Mouse (Mus musculus) cerebellum, adult (tissue): Measurements from ENCODE around the gene Kpna1.
"Not testable (repeated sequence)": the region's sequence is repeated elsewhere in the genome, so short reads cannot be mapped to it uniquely, and the experiment has no call there.

Source experiments
- ATAC-seq: cut with Nextera tagmentation; 2 replicates; pipeline ENCODE4 v1.9.2; 2017; ENCODE audit warnings: mild to moderate bottlenecking, moderate library complexity, mixed read lengths; ENCODE audit not compliant: insufficient number of reproducible peaks, low FRiP score, low TSS enrichment

Gene Kpna1

DNA sequence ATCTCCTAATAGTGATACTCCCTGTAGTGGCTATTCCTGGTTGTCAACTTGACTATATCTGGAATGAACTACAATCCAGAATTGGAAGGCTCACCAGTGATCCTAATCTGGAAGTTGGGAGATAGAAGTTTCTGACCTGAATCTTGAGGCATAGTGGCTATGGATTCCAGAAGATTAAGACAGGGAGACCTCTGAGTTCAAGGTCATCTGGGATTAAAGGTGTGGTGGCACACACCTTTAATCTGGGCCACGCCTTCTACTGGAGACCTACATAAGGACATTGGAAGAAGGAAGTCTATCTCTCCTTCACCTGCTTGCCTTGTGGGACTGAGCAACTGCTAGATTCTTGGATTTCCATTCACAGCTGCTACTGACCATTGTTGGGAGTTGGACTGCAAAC lies at the start of gene Kpna1:
Kpna1 (plus strand) TSS at position 301 of the 400 bp plus-strand sequence.
- ATAC-seq = not testable (repeated sequence)

DNA sequence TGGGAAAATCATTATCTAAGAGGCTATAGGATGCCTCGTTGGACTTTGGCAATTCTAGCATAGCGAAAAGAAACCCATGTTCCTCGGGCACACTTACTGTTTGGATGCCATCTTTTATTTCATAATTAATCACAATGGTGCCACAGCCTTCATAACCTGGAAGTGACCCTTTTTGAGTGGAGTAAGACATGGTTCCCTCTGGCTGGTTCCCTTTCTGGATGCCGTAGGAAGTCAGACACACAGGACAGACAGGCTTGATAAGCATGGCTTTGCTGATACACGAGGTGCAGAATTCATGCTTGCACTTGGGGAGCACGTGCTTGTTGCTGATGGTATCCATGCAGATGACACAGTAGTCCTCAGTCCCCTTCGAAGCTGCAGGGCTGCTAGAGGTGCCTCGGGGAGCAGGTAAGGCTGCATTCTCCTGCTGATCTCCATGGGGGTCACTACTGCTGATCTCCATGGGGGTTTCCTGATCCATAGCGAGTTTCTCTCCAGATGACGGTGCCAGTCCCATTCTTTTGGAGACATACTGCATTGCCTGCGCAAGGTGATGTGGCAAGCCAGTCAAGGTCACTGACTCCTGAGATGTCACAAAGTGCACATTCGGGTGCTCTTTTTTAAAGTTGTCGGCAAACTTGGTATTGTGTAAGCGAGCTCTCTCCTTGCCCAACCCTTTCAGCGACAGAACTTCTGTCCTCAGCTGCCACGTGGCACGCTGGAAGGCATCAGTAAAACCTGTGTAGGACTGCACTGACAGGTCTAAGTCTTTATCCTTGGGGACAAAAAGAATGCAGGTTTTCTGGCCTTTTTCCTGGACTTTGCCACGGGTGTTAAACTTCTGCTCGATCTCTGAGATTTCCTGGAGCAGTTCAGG lies 46.1 kb upstream of the Kpna1 start:
- no peak for ATAC-seq

DNA sequence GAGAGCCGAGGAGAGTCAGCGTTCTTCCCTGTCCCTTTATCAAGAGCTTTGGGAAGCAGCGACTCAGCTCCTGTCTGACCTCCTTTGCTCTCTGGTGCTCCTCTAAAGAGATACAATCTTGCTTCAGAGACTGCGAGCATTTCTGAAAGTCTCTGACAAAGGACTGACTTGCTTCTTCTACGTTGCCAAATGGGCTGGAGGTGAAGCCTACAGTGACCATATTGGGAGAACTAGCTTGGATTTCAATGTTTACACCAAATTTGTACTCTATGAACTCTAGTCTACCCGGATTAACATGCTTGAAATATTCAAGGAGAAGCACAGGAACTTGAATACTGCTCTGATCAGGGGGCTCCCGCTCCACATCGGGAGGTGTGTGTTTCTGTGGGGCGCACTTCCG lies 45.4 kb upstream of the Kpna1 start:
- ATAC-seq = no peak

DNA sequence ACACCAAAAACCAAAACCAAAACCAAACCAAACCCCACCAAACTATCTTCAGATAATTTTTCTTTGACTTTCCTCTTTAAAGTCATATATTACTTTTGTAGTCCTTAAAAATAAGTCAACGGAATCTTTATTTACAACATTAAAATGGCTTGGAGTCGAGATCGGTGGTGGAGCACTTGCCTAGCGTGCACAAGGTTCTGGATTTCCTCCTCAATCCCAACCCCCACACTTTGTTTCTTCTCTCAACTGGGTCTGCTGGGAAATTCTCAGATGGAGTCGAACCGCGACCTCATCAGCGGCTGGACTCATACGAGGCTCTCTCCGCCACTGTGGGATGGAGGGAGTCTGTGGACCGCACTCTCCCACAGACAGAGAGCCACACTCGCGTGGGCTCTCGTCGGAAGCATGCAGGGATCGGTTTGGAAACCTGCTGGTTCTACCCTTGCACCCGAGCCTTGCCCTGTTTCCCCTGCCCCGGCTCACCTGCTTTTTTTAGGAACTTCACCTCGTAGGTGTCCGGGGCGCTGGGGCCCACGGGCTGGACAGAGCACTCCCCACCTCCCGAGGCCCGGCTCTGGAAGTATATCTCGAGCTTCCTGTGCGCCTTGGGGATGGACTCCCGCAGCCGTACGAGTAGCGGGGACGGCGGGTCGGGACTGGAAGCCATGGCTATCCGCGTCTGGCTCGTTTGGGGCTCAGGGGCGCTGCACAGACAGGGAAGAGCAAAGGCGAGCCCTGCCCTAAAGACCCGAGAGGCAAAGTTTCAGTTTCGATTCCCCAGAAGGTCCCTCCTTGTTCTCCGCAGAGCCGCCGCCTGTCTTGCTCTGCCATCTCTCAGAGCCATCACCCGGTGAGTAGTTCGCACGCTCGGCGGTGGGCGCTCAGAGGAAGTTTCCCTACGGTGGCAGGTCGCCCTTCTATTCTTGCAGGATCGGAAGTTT lies 40.1 kb upstream of the Kpna1 start, which contains the start of the genes Parp9 and Dtx3l:
Parp9 (plus strand) TSS at position 260 of the 941 bp plus-strand sequence.
Dtx3l (minus strand) TSS at position 941 of the 941 bp plus-strand sequence.
- peak; percentile 66 for ATAC-seq

DNA sequence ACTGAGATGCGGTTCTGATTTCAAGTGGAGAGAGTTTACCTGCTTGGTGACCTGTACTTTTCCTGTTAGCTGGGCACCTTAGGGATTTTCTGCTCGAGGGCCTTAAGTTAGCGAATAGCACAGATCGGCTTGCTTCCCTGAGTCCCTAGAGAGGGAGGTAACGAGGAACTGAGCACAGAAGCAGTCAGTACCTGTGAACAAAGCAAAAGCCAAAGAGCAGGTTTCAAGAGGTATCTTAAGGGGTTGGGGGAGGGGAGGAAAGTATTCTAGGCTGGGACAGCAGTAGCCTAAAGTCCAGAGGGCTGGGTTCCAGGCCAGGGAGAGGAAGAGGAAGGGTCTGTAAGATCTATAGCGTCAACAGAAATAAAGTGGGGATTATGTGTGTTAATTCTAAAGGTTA lies 39.3 kb upstream of the Kpna1 start:
- 0 out of 2 replicates have a peak, but pooled peaks have one; percentile 28 for ATAC-seq

DNA sequence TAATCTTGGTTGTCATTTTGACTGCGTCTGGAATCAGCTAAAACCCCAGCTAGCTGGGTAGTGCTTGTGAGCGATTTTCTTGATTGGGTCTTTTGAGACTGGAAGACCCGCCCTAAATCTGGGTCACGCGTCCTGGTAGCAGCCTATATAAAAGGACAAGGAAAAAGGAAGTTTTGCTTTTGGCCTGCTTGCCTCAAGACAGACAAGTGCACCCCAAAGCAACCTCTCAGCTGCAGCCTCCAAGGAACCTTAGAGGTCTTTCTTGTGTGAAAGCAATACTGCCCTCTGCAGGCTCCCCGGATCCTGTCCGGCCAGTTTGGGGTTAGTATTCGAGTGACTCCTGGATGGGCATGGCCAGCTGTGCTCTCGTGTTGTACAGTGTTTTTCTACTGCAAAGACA lies 38.9 kb upstream of the Kpna1 start:
- 0 out of 2 replicates have a peak, but pooled peaks have one; percentile 65 for ATAC-seq

DNA sequence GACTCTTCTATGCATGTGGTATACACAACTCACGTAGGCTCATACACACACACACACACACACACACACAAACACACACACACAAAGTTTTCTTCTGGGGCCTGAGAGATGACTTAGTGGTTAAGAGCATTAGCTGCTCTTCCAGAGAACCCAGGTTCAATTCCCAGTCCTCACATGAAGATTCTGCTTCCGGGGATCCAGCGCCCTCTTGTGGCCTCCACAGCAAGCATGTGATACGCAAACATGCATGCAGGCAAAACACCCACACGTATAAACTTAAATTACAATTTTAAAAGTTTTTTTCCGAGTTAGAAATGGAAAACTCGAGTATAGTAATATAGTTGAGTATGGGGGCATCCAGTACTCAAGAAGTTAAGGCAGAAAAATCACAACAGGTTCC lies 37.2 kb upstream of the Kpna1 start:
- ATAC-seq = no peak

DNA sequence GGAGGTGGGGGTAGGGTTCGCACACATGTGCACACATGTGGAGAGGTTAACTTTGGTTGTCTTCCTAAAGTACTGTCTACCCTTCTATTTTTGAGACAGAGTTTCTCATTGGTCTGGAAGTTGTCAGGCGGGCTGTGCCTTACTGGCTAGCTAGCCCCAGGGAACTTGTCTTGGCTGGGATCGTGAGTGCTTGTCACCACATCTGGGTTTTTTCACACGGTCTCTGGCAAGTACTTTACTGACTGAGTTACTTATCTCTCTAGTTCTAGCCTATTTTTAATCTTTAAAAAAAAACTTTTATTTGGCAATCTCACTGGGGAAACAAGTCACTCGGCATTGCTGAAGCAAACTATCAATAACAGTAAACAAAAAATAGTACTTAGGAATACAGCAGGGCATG lies 29.3 kb upstream of the Kpna1 start:
- no peak for ATAC-seq

DNA sequence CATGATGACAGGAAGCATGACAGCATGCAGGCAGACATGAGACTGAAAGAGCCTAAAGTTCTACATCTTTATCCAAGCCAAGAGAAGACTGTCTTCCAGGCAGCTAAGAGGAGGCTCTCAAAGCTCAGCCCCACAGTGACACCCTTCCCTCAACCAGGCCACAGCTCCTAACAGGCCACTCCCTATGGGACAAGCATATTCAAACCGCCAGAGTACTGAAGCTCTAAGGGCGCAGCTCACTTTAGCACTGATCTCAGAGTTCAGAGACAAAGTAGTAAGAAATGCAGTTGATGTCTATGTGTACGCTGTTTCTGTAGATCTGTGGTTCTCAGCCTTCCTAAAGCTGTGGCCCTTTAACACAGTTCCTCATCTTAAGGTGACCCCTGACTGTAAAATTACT lies 27.3 kb upstream of the Kpna1 start:
- no peak for ATAC-seq

DNA sequence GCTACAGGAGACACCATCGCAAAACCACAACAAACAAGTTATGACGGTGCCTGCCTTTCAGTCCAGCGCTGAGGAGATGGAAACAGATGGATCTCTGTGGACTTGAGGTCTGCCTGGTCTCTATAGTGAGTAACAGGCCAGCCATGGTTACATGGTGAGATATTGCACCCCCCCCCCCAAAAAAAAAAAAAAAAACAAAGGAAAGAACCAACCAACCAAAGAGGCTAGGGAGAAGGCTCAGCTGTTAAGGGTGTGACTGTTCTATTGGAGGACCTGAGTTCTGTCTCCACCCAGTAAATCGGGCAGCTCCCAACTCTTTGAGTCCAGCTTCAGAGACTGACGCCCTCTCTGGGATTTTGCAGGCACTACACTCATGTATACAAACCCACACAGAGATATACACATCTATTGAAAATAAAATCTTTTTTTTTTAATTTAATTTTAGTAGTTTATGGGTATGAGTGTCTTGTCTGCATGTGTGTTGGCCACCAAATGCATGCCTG lies 25.9 kb upstream of the Kpna1 start:
- no peak for ATAC-seq

DNA sequence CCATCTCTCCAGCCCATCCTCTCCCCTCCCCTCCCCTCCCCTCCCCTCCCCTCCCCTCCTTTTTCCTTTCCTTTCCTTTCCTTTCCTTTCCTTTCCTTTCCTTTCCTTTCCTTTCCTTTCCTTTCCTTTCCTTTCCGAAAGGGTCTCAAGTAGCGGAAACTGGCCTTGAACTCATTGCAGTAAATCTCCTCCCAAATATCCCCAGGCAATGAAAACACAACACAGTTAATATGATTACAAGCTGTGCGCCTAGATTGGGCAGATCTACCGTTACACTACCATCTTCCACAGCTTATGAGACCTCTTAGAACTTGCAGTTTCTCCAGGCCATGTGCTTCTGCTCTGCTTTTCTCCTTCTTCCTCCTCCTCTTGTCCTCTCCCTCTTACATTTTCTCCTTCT lies 12.6 kb upstream of the Kpna1 start:
- not testable (repeated sequence) for ATAC-seq

DNA sequence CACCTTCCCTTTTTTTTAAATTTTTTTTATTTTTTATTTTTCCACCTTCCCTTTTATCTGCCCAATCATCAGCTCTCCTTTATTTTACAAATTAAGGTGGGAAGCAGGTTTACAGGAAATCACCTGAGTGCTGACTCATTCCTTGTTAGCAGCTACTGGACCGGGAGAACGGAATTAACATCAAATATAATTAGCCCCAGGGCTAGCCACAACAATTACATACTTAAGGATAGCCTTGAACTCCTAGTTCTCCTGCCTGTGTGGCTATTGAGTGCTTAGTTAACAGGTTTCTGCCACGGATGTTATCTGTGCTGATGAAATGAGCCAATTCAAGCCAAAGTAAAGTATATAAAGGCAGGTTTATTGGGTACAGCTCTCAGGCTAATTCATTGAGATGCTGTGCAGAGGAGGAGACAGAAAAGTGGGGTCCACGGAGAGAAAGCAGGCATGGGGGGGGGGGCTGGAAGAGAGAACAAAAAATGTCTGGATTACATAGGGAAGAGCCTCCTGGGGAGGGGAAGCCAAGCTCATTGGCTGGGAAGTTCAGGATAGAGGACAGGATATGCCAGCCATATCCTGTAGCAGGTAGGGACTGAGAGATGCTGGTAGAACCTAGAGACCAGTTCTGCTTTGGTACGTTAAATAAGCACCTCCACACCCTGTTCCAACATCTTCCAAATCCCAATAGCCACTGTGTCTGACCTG lies 12.0 kb upstream of the Kpna1 start:
- ATAC-seq = no peak

DNA sequence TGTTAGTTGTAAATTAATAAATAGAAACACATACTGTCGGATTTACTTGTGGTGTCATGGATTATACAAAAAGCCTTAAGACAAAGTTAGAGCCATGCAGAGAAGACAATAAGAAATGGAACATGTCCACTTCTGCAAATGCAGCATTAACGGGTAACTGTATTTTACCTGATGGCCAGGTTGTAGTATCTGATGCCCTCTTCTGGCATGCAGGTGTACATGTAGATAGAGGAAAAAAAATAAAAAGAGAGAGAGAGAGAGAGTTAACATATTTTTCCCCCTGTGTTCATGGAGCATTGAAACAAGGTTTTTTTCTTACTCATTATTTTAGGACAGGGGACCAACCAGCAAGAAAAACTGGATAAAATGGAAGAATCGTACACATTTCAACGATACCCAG lies 11.2 kb upstream of the Kpna1 start:
- ATAC-seq = no peak

DNA sequence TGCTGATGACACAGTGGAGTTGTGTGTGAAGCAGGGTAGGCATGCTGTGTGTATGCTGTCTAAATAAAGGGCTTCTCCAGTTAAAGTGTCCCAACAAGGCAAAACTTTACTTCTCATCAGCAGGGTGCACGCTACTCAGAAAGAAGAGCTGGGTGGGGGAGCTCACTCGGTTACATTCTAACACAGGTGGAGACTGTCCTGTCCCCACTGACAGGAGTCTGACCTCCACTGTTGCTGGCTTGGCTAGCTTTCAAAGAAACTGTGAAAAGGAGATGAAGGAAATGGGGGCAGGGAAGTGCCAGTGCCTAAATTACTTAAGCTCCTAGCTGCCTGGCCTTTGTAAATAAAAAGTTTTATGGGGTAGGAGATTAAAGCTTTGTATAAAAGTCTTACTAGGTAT lies 10.4 kb upstream of the Kpna1 start:
- ATAC-seq = no peak

DNA sequence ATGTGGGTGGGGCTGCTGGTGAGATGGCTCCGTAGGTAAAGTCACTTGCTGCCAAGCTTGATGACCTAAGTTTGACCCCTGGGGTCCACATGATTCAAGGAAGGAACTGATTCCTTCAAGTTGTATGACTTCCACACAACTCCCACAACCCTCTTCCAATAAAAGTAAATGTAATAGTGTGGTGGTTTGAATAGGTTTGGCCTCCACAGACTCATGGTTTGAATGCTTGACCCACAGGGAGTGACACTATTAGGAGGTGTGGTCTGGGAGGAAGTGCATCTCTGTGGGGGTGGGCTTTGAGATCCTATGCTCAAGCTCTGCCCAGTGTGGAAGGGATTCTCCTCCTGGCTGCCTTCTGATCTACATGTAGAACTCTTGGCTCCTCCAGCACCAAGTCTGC lies 4.5 kb upstream of the Kpna1 start:
- ATAC-seq = no peak

DNA sequence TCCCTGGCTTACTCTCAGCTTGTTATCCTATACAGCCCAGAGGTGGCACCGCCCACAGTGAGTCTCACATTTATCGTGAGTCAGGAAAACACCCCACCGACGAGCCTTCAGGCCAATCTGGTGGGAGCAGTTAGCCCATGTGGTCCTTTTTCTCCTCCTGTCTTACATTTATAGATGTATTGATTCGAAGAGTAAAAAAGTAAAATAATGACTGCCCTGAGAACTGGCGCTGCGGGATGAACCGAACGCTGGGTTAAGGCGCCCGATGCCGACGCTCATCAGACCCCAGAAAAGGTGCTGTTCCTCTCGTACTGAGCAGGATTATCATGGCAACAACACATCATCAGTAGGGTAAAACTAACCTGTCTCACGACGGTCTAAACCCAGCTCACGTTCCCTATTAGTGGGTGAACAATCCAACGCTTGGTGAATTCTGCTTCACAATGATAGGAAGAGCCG lies 2.8 kb downstream of the Kpna1 start:
- peak; percentile 64 for ATAC-seq

DNA sequence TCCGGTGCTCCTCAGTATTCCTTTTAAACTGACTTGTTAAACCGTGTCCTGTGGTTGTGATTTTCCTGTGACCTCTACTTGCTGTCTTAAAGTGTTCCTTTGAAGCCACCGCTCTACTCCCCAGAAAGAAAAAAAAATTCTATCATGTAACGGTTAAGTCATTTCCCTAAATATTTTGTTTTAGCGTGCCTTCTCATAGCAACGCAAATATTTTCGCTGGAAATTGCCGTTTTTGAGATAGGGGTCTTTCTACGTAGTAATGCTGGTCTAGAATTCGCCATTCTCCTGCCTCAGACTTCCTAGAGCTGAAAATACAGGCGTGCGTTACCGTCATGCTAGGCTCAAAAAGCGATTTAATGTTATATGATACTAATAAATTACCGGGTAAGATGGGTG lies 4.0 kb downstream of the Kpna1 start:
- no peak for ATAC-seq

DNA sequence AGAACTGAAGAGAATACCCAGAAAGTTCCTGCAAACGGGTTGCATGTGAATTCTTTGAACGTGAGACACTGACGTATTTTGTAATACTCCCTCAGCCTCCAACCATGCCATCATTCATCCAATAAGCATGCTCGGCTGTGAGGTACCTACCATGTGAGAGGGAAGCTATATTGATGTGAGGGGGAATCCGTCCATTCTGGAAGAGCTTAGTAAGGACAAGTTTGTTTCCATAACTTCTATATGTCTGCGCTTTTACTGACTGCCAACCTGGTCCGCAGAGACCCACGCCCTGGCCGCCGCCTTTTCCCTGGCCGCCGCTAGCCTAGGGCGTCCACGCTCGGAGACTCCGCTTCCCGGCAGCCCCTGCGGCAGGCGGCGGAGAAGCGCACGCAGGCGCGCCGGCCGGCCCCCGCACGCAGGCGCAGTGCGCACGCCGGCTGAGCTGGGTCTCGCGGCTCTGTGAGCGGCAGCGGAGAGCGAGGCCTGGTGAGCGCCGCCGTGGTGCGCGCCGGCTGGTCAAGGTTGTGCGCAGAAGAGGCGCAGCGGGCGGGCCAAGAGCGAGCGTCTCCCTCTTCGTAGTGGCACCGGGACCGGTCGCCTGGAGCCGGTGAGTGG lies 4.5 kb downstream of the Kpna1 start:
- peak; percentile 94 for ATAC-seq

DNA sequence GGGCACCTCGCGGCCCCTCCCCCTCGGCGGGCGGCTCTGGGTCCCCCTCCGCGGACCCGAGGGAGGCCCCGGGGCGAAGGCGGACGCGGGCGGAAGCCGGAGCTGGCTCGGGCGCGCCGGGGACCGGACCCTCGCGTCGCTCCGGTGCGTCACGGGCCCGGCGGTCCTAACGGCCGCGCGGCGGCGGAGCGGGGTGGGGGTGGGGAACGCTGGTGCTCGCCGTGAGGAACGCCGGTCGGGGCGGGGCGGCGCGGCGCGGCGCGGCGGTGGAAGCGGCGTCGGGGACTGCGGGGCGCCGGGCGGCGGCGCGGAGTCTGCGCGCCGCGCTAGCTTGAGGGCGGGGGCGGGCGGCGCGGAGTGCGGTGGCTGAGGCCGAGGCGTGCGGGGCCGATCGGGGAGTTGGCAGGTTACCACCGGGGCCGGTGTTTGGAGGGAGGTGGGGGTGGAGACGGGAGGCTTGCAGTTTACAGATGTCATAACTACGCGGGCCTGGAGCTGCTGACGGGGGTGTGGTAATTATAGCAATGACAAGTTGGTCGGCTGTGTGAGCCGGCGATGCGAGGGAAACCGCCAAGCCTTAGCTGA lies 5.1 kb downstream of the Kpna1 start:
- ATAC-seq = peak; percentile 59
